Mouse (Mus musculus) layer of hippocampus, adult 11-12 months (tissue): ENCODE measurements at regions not wholly inside any gene's neighbourhood (a gene's known extent, or its start where the extent isn't known, plus 50 kb on each side); places are given as distances from the start of the nearest gene placed in this dataset.
A peak's percentile ranks its signal among the peaks of the same experiment; 100 is the strongest.
"Not testable (repeated sequence)": the region's sequence is repeated elsewhere in the genome, so short reads cannot be mapped to it uniquely, and the experiment has no call there.

Source experiments
- DNase-seq: peaks from one replicate; pipeline ENCODE4 v3.0.0; 2022; ENCODE audit warnings: low spot score

GRCm38 (mm10) chr1:23316288-23316687 is 81.3 kb downstream of the Ogfrl1 start:
- not testable (repeated sequence) for DNase-seq

DNA sequence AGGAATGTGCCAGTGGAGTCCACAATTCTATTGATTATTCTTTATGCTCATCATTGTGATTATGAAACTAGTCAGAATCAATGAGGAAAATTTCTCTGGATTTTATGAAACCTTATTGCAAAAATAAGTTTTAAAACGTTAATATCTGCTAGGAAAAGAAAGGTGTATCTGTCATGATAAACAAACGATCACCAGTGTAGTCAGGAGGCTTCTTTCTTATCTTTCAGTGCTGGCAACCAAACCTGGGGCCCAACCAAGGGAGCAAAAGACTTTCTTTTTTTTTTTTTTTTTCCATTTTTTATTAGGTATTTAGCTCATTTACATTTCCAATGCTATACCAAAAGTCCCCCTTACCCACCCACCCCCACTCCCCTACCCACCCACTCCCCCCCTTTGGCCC is 82.7 kb downstream of the Ogfrl1 start:
- DNase-seq, result not testable (repeated sequence)

GRCm38 (mm10) chr1:23292718-23293117 is 104.9 kb downstream of the Ogfrl1 start:
- no peak for DNase-seq

- DNase-seq, result peak; percentile 72
Observed at GRCm38 (mm10) chr1:23286741-23287140, 110.8 kb downstream of the Ogfrl1 start.

- DNase-seq, result no peak
Observed at GRCm38 (mm10) chr1:23282870-23283219, 114.7 kb downstream of the Ogfrl1 start.

DNA sequence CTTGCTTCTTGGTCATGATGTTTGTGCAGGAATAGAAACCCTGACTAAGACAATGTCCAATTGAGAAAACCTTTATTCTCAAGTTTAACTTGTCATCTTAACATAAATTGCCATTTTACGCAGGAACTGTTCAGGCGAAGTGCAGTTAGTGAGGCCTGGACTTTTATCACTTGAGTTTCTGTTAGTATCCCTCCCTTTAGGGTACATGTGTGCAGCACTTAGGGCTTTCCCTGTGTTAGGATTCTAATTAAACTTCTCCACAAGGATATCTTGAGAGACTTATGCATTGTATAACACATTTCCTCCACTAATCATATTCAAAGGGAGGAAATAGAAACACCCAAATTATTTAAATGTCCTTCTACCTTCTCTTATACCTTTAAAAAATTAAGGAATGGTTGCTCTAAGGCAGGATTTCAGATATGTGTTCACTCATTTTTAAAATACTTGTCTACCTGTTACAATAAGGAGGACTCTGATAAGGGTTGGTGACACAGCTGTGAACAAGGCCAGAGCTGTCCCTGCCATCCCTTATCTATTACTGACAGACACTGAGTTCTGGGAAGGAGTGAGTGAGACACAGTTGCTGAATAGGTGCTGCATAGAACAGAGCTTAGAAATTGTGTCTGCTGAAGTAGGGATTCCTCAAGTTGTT is 115.2 kb downstream of the Ogfrl1 start:
- DNase-seq, result no peak

DNA sequence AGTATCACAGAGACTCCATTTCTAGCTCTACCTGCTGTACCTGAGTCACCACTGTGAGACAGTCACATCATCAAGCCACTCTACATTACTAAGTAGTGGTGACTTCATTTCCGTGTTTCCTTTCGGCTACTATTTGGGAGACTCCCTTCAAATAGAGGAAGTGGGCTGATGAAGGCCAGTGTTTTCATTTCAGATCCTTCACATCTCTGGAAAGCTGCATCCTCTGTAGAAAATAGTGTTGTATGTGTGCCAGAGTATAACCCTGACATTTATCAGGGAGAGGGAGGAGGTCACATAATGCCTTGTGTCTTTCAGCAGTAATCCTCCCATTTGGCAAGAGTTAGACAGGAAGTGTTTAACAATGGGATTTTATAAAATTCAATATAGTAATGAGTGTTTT is 117.7 kb downstream of the Ogfrl1 start:
- no peak for DNase-seq

DNA sequence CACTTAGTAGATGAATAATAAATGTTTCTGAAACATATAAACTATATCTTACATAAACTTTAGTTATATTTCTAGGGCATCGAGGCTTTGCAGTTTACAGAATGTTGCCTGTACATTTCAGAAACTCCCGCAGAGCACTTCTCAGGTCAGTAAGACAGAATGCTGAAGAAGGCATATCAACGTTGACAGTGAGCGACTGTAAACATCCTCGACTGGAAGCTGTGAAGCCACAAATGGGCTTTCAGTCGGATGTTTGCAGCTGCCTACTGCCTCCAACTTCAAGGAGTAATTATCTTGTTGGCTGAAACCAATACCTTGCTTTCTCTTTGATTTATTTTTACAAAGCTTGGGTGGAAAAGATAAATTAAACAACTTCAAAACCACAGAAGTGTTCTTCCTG is 125.5 kb downstream of the Ogfrl1 start:
- no peak for DNase-seq

GRCm38 (mm10) chr1:23270910-23271822 is 126.4 kb downstream of the Ogfrl1 start:
- DNase-seq, result no peak

GRCm38 (mm10) chr1:23268062-23268461 is 129.5 kb downstream of the Ogfrl1 start:
- no peak for DNase-seq

DNA sequence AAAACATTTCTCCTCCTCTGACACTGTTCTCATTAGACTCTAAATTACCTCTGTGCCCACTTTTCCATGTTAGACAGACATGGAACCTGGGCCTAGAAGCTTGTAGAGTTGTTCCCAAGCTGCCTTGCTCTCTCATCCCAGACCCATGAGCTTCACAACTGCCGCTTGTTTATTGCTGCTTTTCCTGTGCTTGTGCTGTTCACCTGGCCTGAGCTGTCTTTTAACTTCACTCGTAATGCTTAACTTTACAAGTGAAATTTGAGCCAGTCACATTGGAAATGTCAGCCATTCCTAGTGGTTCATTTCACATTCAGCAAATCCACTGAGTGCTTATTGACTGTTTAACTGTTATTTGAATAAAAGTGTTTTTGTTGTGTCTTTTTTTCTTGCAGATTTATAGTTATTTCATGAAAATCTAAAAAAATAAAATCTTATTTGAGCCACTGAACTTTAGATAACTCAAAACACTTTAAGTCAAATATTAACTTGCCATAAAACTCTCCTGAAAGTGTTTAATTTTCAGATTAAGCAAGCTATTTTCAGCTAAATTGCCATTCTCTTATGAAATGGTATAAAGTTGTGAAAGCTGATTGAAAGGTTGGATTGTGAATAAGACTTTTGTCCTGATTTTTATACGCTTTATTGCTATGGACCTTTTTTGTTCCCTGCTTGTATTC is 131.9 kb downstream of the Ogfrl1 start:
- DNase-seq, result no peak

DNA sequence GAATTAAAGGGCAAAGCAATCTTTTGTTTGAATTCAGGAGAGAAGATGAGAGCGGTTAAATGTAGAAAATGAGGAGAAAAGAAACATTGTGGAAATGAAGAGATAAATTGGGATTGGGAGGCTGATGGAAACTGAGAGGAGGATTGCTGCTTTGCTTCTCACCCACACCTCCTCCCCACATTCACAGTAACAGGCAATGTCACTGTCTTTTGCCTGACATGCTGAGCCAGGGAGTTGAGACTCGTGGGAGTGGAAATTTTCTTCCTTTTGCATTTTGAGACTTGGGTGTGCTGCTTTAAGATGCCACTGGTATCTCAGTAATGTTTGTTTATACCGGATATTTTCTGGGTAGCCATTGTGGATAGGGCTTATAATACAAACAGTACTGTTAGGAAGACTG is 133.3 kb downstream of the Ogfrl1 start:
- DNase-seq, result no peak

- no peak for DNase-seq
Observed at GRCm38 (mm10) chr1:23263798-23264197, 133.8 kb downstream of the Ogfrl1 start.

- DNase-seq, result no peak
Observed at GRCm38 (mm10) chr1:23261652-23262051, 135.9 kb downstream of the Ogfrl1 start.

GRCm38 (mm10) chr1:23257306-23257895 is 140.2 kb downstream of the Ogfrl1 start:
- DNase-seq, result no peak

GRCm38 (mm10) chr1:23256630-23257001 is 141.0 kb downstream of the Ogfrl1 start:
- DNase-seq, result peak; percentile 62

DNA sequence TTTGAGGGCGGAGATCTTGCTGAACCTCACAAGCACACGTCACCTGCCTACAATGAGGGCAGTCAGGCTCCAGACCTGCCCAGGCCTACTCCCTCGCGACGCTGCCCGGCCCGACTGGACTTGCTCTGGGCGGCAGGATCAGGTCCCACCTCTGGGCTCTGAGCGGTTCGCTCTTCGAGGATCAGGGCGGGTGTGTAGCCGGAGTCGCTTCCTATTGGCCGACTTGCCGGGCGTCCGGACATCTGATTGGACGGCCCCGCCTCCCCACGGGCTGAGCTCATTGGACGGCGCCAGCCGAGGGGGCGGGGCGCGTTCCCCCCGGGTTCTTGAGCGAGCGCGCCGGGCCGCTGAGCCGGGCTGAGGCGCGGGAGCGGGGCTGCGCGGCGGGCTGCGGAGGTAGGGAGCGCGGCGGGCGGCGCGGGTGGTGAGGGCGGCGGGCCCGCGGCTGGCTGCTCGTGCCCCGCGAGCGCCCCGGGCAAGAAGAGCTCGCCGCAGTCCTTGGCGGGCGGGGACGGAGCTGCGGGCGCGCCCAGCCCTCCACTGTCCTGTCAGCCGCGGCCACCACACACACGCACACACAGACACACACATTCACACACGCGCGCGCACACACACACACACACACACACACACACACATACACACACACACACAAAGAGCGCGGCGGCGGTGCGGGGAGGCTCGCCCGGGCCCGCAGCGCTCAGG is 141.5 kb downstream of the Ogfrl1 start:
- peak; percentile 98 for DNase-seq

GRCm38 (mm10) chr1:23254235-23254634 is 143.3 kb downstream of the Ogfrl1 start:
- no peak for DNase-seq

GRCm38 (mm10) chr1:23231522-23231921 is 129.5 kb upstream of the 4933415F23Rik start:
- no peak for DNase-seq

DNA sequence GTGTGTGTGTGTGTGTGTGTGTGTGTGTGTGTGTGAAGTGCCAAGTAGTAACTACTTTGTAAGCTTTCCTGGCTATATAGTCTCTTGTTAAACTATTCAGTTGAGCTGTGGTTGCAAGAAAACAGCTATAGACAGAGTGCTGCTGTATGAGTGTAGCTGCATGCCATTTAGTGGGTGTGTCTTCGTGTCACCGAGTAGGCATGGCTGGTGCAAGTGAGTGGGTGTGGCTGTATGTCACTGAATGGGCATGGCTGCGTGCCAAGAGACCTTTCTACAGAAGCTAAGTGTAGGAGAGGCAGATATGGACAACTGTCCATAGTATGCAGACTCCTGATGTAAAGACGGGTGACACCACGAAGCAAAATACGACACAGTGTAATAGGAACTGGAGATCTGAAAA is 126.4 kb upstream of the 4933415F23Rik start:
- no peak for DNase-seq

- no peak for DNase-seq
Observed at GRCm38 (mm10) chr1:23214462-23215158, 112.6 kb upstream of the 4933415F23Rik start.
